Mouse (Mus musculus) kidney, postnatal 36 days (tissue): Measurements from ENCODE around the gene Lats2.
"Not testable (repeated sequence)": the region's sequence is repeated elsewhere in the genome, so short reads cannot be mapped to it uniquely, and the experiment has no call there.

Source experiments
- DNase-seq, 2 experiments: peaks; one replicate each; pipeline ENCODE4 v3.0.0; 2021 to 2022; ENCODE audit warnings: mixed read lengths in 2 of 2

Gene Lats2

DNA sequence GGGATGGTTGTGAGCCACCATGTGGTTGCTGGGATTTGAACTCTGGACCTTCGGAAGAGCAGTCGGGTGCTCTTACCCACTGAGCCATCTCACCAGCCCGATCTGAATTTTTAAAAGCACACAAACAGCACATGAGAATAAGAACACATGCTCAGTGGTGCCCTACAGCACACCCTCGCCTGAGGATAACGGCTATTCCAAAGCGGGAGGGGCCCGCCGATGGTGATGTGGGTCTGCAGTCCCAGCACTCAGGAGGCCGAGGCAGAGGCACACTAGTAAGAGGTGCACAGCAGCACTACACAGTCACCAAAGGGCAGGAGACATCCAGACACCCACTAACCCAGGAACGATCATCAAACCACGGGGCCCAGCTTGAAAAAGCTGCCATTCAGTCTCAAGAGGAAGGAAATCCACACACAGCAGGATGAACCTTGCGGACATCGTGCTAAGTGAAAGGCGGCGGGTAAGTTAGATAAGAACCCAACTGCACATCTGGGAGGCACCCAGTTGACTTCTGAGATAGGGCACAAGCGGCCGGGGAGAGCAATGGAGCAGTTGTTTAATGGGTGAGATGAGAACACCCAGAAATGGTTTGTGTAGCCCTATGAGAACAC, 65.6 kb downstream of the Lats2 start:
- no peak for DNase-seq

DNA sequence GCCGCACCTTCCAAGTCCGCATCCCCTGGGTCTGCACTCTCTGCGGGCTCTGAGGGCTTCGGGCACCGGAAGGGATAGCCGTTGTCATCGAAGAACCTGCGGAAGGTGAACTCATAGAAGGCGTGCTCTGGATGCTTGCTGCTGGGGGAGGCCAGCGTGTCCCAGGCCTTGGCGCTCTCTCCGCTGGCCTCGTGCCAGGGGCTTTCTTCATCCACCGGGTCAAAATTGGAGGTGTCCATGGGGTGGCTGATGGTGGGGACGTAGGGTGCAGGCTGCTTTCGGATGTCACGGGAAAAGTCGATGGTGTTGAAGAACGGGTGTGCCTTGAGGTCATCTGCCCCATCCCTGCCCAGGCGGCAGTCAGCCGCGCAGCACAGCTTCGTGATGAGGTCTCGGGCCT, 66.9 kb downstream of the Lats2 start:
- DNase-seq, result peak in 1 of 2 experiments; percentile 19

GRCm38 (mm10) chr14:57690681-57691080, 67.5 kb downstream of the Lats2 start:
- DNase-seq, result no peak

DNA sequence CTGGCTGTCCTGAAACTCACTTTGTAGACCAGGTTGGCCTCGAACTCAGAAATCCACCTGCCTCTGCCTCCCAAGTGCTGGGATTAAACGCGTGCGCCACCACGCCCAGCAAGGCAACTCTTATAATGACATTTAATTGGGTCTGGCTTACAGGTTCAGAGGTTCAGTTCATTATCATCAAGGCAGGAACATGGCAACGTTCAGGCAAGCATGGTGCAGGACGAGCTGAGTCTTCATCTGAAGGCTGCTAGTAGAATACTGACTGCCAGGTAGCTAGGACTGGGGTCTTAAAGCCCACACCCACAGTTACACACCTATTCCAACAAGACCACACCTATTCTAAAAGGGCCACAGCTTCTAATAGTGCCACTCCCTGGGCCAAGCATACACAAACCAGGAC, 70.1 kb downstream of the Lats2 start:
- not testable (repeated sequence) for DNase-seq

- DNase-seq, result no peak
Observed at GRCm38 (mm10) chr14:57687441-57687840, 70.7 kb downstream of the Lats2 start.

- no peak for DNase-seq
Observed at GRCm38 (mm10) chr14:57686647-57687046, 71.5 kb downstream of the Lats2 start.

- DNase-seq, result peak; percentile 76 to 89
Observed at GRCm38 (mm10) chr14:57684579-57684978, 73.6 kb downstream of the Lats2 start.

GRCm38 (mm10) chr14:57682751-57683150, 75.4 kb downstream of the Lats2 start:
- DNase-seq, result peak; percentile 23 to 32

GRCm38 (mm10) chr14:57679958-57680535, 78.1 kb downstream of the Lats2 start:
- peak; percentile 84 to 93 for DNase-seq

GRCm38 (mm10) chr14:57679523-57679922, 78.7 kb downstream of the Lats2 start:
- no peak for DNase-seq

DNA sequence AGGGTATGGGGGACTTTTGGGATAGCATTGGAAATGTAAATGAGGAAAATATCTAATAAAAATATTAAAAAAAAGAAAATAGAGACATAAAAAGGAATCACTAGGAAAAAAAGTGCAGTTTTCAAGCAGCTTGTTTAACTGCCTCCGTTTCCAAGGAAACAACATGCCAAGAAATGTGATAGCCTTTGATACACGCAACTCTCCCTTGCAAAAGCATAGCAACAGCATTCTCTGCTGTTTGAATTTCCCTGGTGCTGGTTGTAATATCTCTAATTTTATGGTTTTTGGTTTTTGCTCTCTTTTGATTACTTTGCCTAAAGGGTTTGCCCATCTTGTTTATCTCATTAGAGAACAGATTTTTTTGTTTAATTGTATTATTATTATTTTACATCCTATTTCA, 82.7 kb downstream of the Lats2 start:
- no peak for DNase-seq

GRCm38 (mm10) chr14:57665628-57665950, 92.6 kb downstream of the Lats2 start:
- no peak for DNase-seq

- DNase-seq, result peak; percentile 75 to 90
Observed at GRCm38 (mm10) chr14:57664822-57665627, 93.2 kb downstream of the Lats2 start, which contains the start of gene Xpo4. Gene Xpo4, minus strand, starts transcription at chr14:57665430.

- DNase-seq, result peak; percentile 21 to 48
Observed at GRCm38 (mm10) chr14:57664311-57664821, 93.8 kb downstream of the Lats2 start.

- no peak for DNase-seq
Observed at GRCm38 (mm10) chr14:57663630-57664029, 94.6 kb downstream of the Lats2 start.

- DNase-seq, result peak in 1 of 2 experiments; percentile 12
Observed at GRCm38 (mm10) chr14:57658301-57658700, 99.9 kb downstream of the Lats2 start.

GRCm38 (mm10) chr14:57657500-57657899, 100.7 kb downstream of the Lats2 start:
- no peak for DNase-seq

- not testable (repeated sequence) for DNase-seq
Observed at GRCm38 (mm10) chr14:57656519-57656918, 101.7 kb downstream of the Lats2 start.

DNA sequence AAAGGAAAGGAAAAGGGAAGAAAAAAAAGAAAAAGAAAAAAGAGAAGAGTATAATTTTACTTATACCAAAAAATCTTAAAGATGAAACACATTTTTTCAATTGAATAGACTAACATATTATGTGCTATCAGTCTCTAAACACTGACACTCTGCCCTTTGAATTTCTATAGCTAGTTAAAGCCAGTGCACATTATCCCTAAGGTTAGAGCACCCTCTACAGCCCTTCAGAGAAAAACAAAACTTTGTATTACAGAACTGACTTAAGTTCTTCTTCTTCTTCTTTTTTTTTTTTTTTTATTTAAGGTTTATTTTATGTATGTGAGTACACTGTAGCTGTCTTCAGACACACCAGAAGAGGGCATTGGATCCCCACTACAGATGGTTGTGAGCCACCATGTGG, 108.7 kb downstream of the Lats2 start:
- no peak for DNase-seq

DNA sequence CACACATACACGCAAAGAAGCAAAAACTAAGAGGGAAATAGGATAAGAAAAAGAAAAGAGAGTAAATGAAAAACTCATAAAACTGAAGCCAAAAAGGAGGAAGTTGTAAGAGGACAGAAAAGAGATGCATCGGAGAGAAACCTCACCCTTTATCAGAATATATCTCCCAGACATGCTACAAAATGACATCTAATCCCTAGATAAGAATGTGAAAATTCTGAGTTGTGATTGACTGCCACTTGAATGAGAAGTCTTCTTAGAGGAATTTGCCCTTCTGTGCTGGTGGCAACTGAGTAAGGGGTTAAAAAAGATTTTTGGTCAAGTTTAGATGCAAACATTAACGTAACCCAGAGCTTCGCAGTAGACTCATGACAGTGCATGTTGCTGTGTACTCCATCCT, 112.0 kb downstream of the Lats2 start:
- no peak for DNase-seq
